Mouse (Mus musculus): ENCODE data around the gene Disp1.

- TF ChIP-seq CTCF (IDR thresholded peaks at IDR 0.05; ENCODE audit: borderline replicate concordance, insufficient read depth, low read depth, low read length) (no peak), POLR2A (IDR thresholded peaks at IDR 0.05; ENCODE audit: borderline replicate concordance, insufficient read depth, low read length) (no peak)
Observed at GRCm38 (mm10) chr1:183154296-183155204, 66.8 kb downstream of the Disp1 start.
